Mouse (Mus musculus): ENCODE measurements at regions not wholly inside any gene's neighbourhood (a gene's known extent, or its start where the extent isn't known, plus 50 kb on each side); places are given as distances from the start of the nearest gene placed in this dataset.

DNA sequence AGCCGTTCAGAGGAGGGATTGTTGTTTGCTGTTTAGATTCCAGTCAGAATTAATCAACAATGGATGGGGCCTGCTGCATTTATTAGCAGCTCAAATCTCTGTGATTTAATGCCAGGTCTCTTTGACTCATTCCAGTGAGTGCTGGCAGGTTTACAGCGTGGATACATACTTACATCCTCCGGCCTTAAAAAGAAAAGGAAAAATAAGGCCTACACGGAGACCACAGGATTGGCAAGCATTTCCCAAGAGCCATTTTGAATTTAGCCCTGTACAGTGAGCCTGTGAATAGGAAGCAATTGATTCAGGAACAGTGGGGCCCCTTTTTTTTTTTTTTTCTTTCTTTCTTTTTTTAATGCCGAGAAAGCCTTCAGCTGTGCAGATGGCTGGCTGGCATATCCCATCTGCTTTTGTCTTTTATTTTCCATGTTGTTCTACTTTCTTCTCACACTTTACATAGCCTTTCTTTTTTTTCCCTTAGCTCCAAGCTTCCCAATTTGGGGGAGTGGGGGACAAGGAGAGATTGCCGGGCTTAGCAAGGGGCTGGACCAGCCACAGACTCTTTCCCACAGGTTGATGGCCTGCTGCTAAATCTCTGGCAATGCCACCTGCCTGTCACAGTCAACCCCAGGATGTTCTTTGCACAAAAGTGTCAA lies 92.6 kb upstream of the Gm5148 start:
- no peak for DNase-seq

DNA sequence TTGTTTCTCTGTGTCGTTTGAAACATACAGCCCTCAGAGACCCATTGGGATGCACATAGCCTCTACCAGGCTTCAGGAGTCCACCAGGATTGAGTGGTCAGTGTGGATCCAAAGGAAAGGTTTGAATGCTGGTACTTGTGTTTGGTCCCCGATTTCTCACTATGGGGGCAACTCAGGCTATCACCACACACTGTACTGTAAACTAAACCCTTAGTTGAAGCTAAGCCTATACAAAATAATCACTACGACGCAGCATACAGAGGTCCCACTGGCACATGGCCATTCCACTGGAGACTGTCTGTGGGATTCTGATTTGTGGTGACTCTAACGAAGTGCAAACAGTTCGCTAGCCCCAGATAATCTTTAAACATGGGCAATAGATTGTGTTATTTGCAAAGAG lies 91.5 kb upstream of the Gm5148 start:
- no peak for DNase-seq

GRCm38 (mm10) chr3:37812936-37813335 lies 88.6 kb upstream of the Gm5148 start:
- no peak for DNase-seq

DNA sequence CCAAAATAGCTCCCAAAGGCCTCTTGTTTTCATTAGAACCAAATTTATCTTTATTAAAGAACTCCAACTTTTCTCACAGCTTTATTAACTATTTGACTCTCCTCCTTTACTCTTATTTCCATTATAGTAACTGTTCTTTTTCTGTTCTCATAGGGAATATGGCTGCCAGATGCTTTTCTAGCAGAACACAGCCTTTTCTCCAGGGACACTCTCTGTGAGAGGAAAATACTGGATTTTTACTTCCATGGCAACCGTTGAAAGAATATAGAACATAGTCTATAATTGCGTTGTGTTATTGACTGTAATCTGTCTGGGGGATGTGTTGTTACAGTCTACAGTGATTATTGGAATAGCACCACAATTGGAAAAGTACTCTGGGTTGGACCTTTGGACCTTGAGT lies 87.1 kb upstream of the Gm5148 start:
- DNase-seq: no peak

DNA sequence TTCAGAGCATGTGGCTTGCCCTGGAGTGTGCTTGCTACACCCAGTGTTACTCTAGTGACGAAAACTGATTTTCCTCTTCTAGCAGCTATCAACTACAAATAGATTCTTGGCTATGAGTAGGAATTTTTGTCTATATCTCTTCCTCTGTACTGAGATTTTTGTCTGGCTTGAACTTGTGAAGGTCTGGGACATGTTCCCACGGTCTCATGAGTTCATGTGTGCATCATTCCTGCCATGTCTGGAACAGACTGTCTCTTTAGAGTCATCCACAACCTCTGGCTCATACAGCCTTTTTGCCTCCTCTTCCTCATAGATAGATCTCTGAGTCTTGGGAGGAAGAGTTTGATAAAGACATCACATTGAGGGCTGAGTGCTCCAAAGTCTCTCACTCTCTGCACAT lies 86.5 kb upstream of the Gm5148 start:
- no peak for DNase-seq

- peak; percentile 72 to 81 for DNase-seq
Observed at GRCm38 (mm10) chr3:37805805-37806148, 81.5 kb upstream of the Gm5148 start.

DNA sequence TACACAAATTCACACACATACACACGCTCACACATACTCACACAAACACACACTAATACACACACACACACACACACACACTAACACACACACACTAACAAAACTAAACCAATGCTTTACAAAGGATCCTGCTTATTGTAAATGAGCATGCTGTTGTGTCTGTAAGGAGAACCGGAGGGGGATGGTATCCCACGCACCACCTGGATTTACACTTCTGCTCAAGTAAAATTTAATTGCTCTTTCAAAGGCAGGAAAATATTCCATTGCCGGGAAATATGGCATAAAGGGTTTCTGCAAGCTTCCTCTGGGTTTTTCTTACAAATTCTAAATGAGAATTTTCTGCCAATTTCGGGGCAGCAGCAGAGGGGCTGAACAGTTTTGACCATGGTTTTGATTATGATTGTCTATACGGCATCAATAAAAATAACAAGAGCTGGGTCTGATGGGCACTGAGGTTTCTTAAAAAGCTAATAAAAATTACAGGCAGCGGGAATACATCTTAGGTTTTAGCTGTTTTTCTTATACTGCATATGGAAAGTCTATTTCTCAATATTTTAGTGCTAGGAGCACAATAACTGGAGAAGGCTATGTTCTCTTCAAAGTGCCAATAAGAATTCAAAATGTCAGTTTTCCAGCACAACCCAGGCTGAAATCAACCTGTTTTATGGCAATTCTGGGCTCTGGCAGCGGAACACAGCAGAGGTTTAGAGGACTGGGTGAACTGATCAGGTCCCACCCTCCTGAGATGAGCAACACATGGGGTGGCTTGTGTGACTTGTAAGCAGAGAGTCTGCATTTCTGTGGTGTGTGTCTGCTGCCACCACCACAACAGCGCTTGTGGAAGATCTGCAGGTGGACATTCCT lies 80.9 kb upstream of the Gm5148 start:
- no peak for DNase-seq

DNA sequence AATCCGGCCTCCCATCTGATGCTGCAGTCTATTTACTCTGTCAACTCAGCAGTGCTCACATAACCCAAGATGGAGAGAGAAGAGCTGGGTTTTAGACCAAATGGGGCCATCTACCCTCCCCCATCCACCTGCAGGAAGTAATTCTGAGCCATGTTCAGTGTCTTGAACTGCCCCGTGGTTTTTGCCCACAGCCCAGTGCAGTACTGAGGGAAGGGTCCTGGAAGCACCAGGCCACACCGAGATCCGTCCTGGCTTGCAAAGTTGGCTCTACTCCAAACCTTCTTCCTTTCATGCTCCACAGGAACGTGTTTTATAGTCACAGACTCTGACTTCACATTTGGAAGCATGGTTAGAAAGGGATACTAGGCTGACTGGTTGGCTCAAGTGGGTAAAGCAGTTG lies 80.0 kb upstream of the Gm5148 start:
- peak; percentile 55 to 69 for DNase-seq

DNA sequence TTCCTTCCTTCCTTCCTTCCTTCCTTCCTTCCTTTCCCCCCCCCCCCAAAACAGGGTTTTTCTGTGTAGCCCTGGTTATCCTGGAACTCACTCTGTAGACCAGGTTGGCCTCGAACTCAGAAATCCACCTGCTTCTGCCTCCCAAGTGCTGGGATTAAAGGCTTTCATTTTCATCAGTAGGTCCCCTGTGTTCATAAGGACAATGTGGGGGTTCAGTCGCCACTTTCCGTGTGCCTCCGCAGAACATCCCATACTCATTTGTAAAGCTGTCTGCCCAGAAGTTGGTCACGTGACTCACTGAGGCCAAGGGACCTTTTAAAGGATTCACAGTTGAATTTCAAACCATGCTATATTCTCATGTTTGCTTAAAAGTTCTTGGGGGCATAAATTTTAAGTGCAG lies 79.5 kb upstream of the Gm5148 start:
- DNase-seq: peak in 1 of 2 experiments; percentile 17

GRCm38 (mm10) chr3:37801551-37801950 lies 77.3 kb upstream of the Gm5148 start:
- DNase-seq: no peak

- no peak for DNase-seq
Observed at GRCm38 (mm10) chr3:37799809-37800208, 75.5 kb upstream of the Gm5148 start.

GRCm38 (mm10) chr3:37789711-37790110 lies 65.4 kb upstream of the Gm5148 start:
- no peak for DNase-seq

- no peak for DNase-seq
Observed at GRCm38 (mm10) chr3:37789143-37789697, 64.9 kb upstream of the Gm5148 start.

DNA sequence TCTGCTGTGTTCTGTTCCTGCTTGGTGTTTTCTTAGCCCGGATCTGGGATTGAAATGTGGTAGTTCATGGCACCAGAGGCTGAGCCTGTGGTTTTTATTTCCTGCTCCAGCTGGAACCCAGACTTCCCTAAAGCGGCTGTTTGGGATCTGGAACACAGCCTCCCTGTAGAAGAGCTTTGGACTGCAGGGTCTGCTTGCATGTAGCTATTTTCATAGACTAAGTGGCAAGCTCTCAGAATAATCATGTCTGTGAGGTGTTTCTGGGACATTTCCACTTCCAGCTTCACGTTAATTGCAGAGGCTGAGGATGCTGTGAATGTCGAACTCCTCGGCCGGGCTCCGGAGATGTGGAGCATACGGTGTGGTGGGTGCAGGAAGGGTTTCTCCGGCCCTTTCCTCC lies 64.1 kb upstream of the Gm5148 start:
- DNase-seq: no peak

GRCm38 (mm10) chr3:37786792-37787191 lies 62.5 kb upstream of the Gm5148 start:
- DNase-seq: no peak

DNA sequence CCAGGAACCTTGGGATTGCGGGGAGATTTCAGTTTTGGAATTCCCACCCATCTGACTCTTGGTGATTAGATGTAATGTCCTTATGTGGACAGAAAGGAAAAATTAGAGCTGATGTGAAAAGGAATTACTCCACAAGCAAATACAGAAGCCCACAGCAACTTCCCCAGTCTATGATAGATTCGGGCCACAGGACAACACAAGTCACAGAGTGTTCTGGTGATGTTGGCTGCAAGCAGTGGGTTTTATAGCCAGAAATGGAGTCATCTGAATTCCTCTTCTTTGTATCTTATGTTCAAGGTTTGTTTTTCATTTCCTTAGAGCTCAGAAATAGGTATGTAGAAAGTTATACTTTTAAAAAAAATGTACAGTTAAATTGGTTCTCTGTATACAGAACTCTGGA lies 56.8 kb upstream of the Gm5148 start:
- DNase-seq: no peak

DNA sequence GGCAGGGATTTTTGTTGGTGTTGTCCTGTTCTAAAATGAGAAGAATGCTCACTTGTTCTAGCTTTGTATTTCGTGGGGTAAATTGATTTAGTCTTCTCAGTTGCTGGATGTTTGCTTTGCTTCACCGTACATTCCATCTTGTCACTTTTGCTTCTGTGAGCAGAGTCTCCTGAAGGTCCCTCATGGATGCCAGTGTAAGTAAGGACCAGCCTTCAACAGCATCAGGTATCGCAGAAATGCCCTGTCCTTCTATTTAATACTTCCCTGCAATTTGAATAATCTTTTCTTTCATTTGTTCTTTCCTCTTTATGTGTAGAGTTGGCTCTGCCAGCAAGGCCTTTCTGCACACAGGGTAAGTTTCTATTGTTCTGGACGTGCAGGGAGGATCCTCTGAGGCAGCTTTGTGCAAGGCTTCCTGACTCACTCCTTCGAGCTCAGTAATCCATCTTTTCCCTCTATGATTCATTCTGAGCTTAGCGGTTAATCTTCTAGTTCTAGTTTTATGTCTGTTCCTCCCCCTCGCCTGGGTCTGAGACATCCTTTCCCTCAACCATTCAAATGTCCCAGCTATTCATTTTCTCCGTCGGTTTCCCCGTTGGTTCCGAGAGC lies 55.7 kb upstream of the Gm5148 start:
- DNase-seq: no peak

GRCm38 (mm10) chr3:37778386-37778785 lies 54.1 kb upstream of the Gm5148 start:
- no peak for DNase-seq

- no peak for DNase-seq
Observed at GRCm38 (mm10) chr3:37776224-37776623, 51.9 kb upstream of the Gm5148 start.

Measured in thymus, postnatal 36 days (tissue).